Mouse (Mus musculus): ENCODE results near the gene Ovch2. TPM values are rescaled to one million over a fixed set of nuclear protein-coding genes. Genes with fewer than 3 reads are reported as not detected.

Ovch2 gene
- polyA plus RNA-seq, 1 experiment from 2014 or later = not detected

- H3K27ac ChIP-seq = no peak overlapping the region
- no peaks in the 10 kb centered on the region for H3K9me3 ChIP-seq
- H3K4me1 ChIP-seq (replicated peaks) = no peaks in the 10 kb centered on the region
- H3K27me3 ChIP-seq (ENCODE audit: insufficient read depth, poor library complexity, severe bottlenecking) = no peaks in the 10 kb centered on the region
- H3K4me3 ChIP-seq = no peak overlapping the region
- 0 out of 2 replicates have a peak, but pooled peaks cover 5% of the 10 kb centered on the region for H3K36me3 ChIP-seq
- 79% methylated on average over 2 of the region's 2 CpGs for WGBS
- no peak for DNase-seq (ENCODE audit: low spot score)
Measured at GRCm38 (mm10) chr7:107733162-107733561, 67.8 kb downstream of the Ovch2 start.

Other genes with a start within 250 kb of the Ovch2 start
- 5.6 and 8.1 TPM in 2 replicates for gene Olfml1, start 233.8 kb downstream of the Ovch2 start, polyA plus RNA-seq (2016; fragmentation: Nextera tagmentation; extraction: Ambion mirVana)
- gene Ppfibp2, start 206.0 kb downstream of the Ovch2 start, polyA plus RNA-seq (2016; fragmentation: Nextera tagmentation; extraction: Ambion mirVana) = 7.4 and 10.0 TPM in 2 replicates
- not detected in 2 replicates for gene 5330417H12Rik, start 176.0 kb downstream of the Ovch2 start, polyA plus RNA-seq (2016; fragmentation: Nextera tagmentation; extraction: Ambion mirVana)
- 0.46 and 0.51 TPM in 2 replicates for gene Cyb5r2, start 43.2 kb downstream of the Ovch2 start, polyA plus RNA-seq (2016; fragmentation: Nextera tagmentation; extraction: Ambion mirVana)
- gene Olfr467, start 11.1 kb upstream of the Ovch2 start, polyA plus RNA-seq (2016; fragmentation: Nextera tagmentation; extraction: Ambion mirVana) = not detected in 2 replicates
- not detected in 2 replicates for gene Olfr469, start 24.3 kb upstream of the Ovch2 start, polyA plus RNA-seq (2016; fragmentation: Nextera tagmentation; extraction: Ambion mirVana)
- not detected in 2 replicates for gene Olfr470, start 46.3 kb upstream of the Ovch2 start, polyA plus RNA-seq (2016; fragmentation: Nextera tagmentation; extraction: Ambion mirVana)
- gene Olfr472, start 96.7 kb upstream of the Ovch2 start, polyA plus RNA-seq (2016; fragmentation: Nextera tagmentation; extraction: Ambion mirVana) = not detected in 2 replicates
- gene Olfr473, start 129.2 kb upstream of the Ovch2 start, polyA plus RNA-seq (2016; fragmentation: Nextera tagmentation; extraction: Ambion mirVana) = not detected in 2 replicates
- not detected in 2 replicates for gene Olfr474, start 153.4 kb upstream of the Ovch2 start, polyA plus RNA-seq (2016; fragmentation: Nextera tagmentation; extraction: Ambion mirVana)
- gene Olfr476, start 163.6 kb upstream of the Ovch2 start, polyA plus RNA-seq (2016; fragmentation: Nextera tagmentation; extraction: Ambion mirVana) = not detected in 2 replicates
- not detected in 2 replicates for gene Olfr477, start 185.5 kb upstream of the Ovch2 start, polyA plus RNA-seq (2016; fragmentation: Nextera tagmentation; extraction: Ambion mirVana)
- gene Olfr478, start 232.8 kb upstream of the Ovch2 start, polyA plus RNA-seq (2016; fragmentation: Nextera tagmentation; extraction: Ambion mirVana) = not detected in 2 replicates
- gene Olfr479, start 249.5 kb upstream of the Ovch2 start, polyA plus RNA-seq (2016; fragmentation: Nextera tagmentation; extraction: Ambion mirVana) = not detected in 2 replicates

Data from hindbrain, embryonic 10.5 days (tissue).